Mouse (Mus musculus) heart, adult 9 months (tissue): ENCODE data around the gene Tmem238.

ENCODE experiments used
- DNase-seq, 2 experiments: peaks; one replicate each; pipeline ENCODE4 v3.0.0; 2022; ENCODE audit warnings: low spot score in 2 of 2

Tmem238 gene

DNA sequence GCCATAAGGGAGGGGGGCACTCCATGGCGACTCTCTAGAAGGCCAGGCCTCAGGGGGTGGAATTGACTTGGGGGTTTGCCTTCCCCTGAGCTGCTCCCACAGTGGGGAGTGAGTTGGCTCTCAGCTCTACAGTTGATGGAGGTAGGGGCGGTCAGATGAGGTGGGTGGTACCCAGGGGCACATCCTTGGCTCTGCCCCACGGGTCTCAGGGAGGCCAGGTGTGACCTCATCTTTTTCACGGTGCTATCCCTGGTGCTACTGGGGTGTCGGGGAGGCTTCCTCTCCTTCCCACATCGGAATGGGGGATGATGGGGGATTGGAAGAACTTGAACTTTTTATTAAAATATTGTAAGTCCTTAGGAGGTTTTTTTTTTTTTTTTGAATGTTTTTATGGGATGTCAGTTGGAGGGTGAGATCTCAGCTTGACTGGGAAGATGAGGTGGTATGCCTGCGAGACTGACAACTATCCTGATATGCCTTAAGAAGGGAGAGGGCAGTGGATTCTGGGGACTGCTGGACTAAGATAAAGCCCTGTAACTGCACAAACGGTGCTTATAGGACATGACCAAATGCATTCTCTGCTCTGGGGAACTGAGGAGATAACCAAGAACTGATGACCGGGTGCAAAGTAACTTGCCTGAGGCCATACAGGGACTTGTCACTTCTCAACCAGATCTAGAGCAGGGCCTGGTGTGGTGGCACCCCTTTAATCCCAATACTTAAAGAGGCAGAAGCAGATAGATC, 42.1 kb downstream of the Tmem238 start:
- no peak for DNase-seq

DNA sequence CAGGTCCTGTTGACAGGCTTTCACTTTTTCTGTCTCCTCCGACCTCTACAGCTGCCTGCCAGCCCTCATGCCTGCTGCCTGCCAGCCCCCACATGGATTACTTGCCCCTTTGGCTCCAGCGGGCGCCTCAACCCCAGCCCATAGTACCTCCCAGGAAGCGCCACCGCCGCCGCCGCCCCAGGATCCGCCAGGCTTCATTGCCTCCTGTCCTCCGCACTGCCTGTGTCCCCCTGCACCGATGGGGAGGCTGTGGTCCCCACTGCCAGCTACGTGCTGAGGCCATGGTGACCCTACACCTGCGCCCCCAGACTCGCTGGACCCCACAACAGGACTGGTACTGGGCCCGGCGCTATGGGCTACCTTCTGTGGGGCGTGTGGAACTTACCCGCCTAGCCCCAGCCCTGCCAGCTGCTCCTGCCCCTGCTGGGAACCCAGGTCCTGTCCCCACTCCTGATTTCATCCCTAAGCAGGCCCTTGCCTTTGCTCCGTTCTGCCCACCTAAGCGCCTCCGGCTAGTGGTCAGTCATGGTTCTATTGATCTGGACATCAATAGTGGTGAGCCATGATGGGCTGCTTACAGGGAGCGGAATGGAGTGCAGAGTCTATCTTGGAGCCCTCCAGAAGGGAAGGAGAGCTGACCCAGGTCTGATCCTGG, 43.0 kb downstream of the Tmem238 start:
- DNase-seq: no peak

DNA sequence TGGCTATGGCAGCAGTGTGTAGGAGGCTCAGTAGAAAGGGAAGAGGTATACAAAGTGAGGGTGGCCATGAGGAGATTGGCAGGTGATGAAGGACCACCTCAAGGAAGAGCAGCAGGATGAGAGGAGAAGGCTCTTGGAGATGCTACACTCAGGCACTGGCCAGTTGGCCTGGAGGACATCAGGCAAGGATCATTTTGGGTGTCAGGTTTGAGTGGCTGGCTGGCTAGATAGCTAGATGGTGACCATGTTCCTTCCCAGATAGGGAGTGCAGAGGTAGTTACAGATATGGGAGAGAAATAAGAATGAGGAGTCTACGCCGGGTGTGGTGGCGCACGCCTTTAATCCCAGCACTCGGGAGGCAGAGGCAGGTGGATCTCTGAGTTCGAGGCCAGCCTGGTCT, 44.6 kb downstream of the Tmem238 start:
- DNase-seq: no peak

DNA sequence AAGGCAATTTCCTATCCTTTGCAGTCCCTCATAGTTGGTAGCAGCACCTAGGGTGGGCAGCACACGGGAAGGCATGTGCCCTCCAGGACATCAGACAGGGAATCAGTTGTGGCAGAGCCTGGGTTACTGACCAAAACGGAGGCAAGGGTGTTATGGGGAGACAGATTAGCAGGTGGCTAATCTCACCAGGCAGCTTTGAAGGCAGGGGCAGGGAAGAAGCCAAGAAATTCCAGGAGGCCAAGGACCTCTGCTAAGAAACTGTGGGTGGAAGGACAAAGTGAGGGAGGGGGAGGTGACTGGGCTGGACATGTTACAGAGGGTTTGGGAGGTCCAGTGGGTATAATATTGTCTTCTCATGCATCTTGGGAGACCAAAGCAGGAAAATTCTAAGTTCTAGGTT, 46.1 kb downstream of the Tmem238 start:
- no peak for DNase-seq

- DNase-seq: no peak
Observed at GRCm38 (mm10) chr7:4742482-4742819, 47.0 kb downstream of the Tmem238 start.

GRCm38 (mm10) chr7:4741672-4742481, 47.6 kb downstream of the Tmem238 start:
- no peak for DNase-seq

- DNase-seq: peak; percentile 67 to 70
Observed at GRCm38 (mm10) chr7:4741151-4741550, 48.3 kb downstream of the Tmem238 start.

- no peak for DNase-seq
Observed at GRCm38 (mm10) chr7:4740309-4740727, 49.1 kb downstream of the Tmem238 start.

GRCm38 (mm10) chr7:4739544-4740275, 49.7 kb downstream of the Tmem238 start, which contains the start of gene Kmt5c:
Kmt5c (plus strand) TSS chr7:4740115.
- DNase-seq: peak; percentile 100

- no peak for DNase-seq
Observed at GRCm38 (mm10) chr7:4739041-4739543, 50.4 kb downstream of the Tmem238 start.
